Mouse (Mus musculus): ENCODE results near the gene Adam12. TPM values are rescaled to one million over a fixed set of nuclear protein-coding genes. Genes with fewer than 3 reads are reported as not detected.

The Adam12 gene
- 3.1 and 4.5 TPM in 2 replicates for polyA plus RNA-seq (2014; fragmentation: Nextera tagmentation; extraction: Ambion mirVana)

DNA sequence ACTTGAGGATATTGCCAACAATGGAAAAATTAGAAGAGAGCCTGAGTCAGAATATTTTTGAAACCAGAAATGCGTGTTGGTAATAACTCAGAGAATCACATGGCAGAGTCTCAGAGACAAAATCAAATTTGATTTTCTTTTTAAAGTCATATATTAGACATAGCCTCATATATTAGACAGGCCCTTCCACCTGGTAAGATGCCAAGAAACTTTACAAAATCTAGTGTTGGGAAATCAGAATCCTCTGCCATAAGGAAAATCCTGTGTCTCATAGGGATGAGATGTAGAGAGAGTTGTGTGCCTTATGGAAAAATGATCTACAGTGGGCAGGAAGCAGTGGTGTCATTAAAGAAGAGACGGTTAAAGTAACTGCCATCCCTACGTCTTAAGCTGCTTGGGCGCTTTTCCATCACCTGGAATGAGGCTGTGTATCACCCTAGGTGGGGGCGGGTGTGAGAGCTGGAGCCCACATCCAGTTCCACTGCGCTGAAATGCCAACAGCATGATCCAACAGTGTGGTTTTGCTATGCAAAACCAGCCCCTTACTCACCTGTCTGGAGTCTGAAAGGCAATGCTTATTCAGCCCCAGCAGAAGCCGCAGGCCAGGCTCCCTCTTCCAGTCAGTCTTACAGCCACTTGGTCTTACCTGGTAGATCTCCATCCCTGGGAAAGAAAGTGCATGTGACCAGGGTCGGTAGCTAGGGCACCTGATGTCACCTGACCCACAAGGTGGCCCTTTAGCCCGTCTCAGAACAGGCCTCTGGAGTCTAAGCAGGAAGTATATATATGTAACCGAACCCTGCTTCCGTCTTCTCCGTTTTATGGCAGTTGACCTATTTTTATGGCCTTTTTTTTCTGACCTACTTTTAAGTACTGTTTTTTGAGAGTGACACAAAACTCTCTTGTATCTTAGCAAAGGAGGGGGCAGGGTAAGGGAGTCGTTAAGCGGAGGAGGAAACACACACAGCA, at the start of gene Adam12:
Gene Adam12, minus strand, starts transcription at position 769 of the 969 bp plus-strand sequence.
- Histone ChIP-seq H3K27me3 (ENCODE audit: control insufficient read depth, insufficient read depth, low read length) (no peaks in the 10 kb centered on the region), H3K36me3 (ENCODE audit: control insufficient read depth, insufficient read depth, low read length) (no peaks in the 10 kb centered on the region), H3K9me3 (ENCODE audit: control insufficient read depth, low read length) (no peaks in the 10 kb centered on the region), H3K4me1 (replicated peaks; ENCODE audit: control insufficient read depth, insufficient read depth, low read length) (peaks cover 4% of the 10 kb centered on the region), H3K4me3 (ENCODE audit: low read depth, low read length) (no peak within 1 kb of the TSS), H3K27ac (ENCODE audit: low read depth, low read length) (no peak within 1 kb of the TSS), H3K9ac (ENCODE audit: low read depth, low read length) (no peak within 1 kb of the TSS), H3K4me2 (replicated peaks; ENCODE audit: low read depth, low read length) (no peak within 1 kb of the TSS)
- ATAC-seq (ENCODE audit: low FRiP score) (no peak), DNase-seq (ENCODE audit: low spot score) (no peak)
- WGBS: 74% methylated on average over 14 of the region's 14 CpGs

DNA sequence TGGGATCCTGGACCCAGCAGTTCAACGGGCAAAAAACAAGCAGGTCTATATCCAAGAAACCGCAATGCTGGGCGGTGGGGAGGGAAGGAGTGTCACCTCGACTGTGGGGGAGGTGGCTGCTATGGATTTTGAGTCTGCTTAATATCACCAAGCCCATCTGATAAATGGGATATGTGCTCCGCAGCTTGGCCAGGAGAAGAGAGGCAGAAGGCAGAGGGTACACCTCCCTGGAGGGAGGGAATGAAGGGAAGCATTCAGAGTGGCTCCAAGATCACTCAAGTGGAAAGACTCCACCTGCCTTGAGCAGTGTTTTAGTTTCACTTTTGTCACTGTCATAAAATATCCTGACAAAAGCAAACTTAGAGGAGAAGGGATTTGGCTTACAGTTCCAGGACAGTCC, 41.0 kb upstream of the Adam12 start:
- DNase-seq (ENCODE audit: low spot score) (no peak), ATAC-seq (ENCODE audit: low FRiP score) (no peak)
- Histone ChIP-seq H3K9me3 (ENCODE audit: control insufficient read depth, low read length) (no peaks in the 10 kb centered on the region), H3K9ac (ENCODE audit: low read depth, low read length) (no peak overlapping the region), H3K4me3 (ENCODE audit: low read depth, low read length) (no peak overlapping the region), H3K4me2 (replicated peaks; ENCODE audit: low read depth, low read length) (no peak overlapping the region), H3K4me1 (replicated peaks; ENCODE audit: control insufficient read depth, insufficient read depth, low read length) (no peaks in the 10 kb centered on the region), H3K27me3 (ENCODE audit: control insufficient read depth, insufficient read depth, low read length) (no peaks in the 10 kb centered on the region), H3K27ac (ENCODE audit: low read depth, low read length) (no peak overlapping the region), H3K36me3 (ENCODE audit: control insufficient read depth, insufficient read depth, low read length) (no peaks in the 10 kb centered on the region)
- 92% methylated on average over 5 of the region's 5 CpGs for WGBS

DNA sequence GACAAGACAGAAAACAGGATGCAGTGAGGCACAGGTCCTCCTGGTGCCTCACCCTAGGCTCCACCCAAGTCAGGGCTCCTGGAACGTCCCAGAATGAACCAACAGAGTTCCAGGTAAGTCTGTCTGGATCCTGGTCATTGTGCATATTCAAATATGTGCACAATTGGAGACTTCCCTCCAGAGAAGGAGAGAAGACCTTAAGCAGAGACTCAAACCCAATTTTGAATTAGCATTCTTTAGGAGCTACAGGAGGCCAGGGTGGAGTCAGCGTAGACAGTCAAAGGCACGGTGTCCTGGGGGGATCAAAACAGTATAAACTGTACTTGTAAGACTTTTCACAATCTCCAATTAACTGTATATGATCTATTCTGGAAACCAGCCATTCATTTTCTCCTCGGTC, 40.5 kb upstream of the Adam12 start:
- H3K9ac ChIP-seq (ENCODE audit: low read depth, low read length): no peak overlapping the region
- H3K27me3 ChIP-seq (ENCODE audit: control insufficient read depth, insufficient read depth, low read length): no peaks in the 10 kb centered on the region
- H3K4me1 ChIP-seq (replicated peaks; ENCODE audit: control insufficient read depth, insufficient read depth, low read length): no peaks in the 10 kb centered on the region
- WGBS: 73% methylated on average over 4 of the region's 4 CpGs
- H3K4me2 ChIP-seq (replicated peaks; ENCODE audit: low read depth, low read length): no peak overlapping the region
- no peak overlapping the region for H3K4me3 ChIP-seq (ENCODE audit: low read depth, low read length)
- no peaks in the 10 kb centered on the region for H3K9me3 ChIP-seq (ENCODE audit: control insufficient read depth, low read length)
- ATAC-seq (ENCODE audit: low FRiP score): no peak
- no peaks in the 10 kb centered on the region for H3K36me3 ChIP-seq (ENCODE audit: control insufficient read depth, insufficient read depth, low read length)
- no peak overlapping the region for H3K27ac ChIP-seq (ENCODE audit: low read depth, low read length)
- DNase-seq (ENCODE audit: low spot score): no peak

DNA sequence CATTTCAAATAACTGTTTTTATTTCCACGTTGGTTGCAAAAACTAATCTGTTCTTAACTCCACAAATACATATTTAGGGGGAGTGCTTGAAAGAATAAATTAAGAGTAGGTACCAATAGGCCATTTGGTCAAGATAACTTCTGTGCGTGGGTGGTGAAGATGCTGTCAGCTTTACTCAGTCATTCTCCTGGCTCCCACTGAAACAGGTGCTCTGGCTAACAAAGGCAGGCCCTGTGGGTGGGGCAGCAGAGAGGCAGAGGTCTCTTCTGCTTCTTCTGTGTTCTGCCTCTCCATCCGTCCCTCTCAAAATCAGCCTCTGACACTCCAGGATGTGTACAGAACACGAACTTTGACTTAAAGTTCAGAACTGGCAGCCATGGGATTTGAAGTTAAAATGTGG, 33.8 kb upstream of the Adam12 start:
- WGBS: 80% methylated on average over 4 of the region's 4 CpGs
- H3K9ac ChIP-seq (ENCODE audit: low read depth, low read length): no peak overlapping the region
- H3K36me3 ChIP-seq (ENCODE audit: control insufficient read depth, insufficient read depth, low read length): no peaks in the 10 kb centered on the region
- H3K4me1 ChIP-seq (replicated peaks; ENCODE audit: control insufficient read depth, insufficient read depth, low read length): no peaks in the 10 kb centered on the region
- no peak overlapping the region for H3K4me3 ChIP-seq (ENCODE audit: low read depth, low read length)
- H3K27ac ChIP-seq (ENCODE audit: low read depth, low read length): no peak overlapping the region
- H3K27me3 ChIP-seq (ENCODE audit: control insufficient read depth, insufficient read depth, low read length): no peaks in the 10 kb centered on the region
- DNase-seq (ENCODE audit: low spot score) (no peak), ATAC-seq (ENCODE audit: low FRiP score) (no peak)
- no peak overlapping the region for H3K4me2 ChIP-seq (replicated peaks; ENCODE audit: low read depth, low read length)
- H3K9me3 ChIP-seq (ENCODE audit: control insufficient read depth, low read length): no peaks in the 10 kb centered on the region

DNA sequence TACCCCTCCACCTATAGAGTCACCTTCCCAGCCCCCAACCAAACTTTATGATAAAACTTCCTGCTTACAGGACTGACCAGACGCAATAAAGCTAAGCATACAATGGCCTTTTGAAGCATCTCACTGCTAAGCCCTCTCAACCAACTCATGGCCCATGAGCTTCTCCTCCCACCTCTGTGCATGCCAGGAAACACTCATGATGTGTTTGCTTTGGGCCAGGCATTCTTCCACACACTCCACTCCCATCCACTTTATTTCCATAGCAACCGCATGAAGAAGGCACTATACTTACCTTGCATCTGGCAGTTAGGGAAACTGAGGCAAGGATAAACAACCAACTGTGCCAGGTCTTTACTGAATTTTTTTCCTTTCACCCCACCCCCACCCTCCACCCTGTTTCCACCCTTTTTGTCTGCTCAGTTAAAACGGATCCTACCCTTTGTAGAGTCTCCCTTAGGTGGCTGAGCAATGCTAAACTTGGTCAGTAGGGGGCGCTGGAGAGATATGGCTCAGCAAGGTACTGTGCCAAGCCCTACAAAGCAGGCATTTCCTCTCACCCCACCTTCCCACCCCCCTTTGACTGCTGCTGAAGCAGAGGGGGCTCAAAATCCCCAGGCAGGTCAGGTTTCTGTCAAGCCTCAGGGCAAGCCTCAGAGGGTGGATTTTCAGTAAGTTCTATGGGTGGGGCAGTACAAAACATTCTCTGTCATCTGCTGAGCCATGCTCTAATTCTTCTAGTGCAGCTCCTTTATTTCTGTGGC, 31.4 kb upstream of the Adam12 start:
- WGBS: 45% methylated on average over 4 of the region's 4 CpGs
- no peaks in the 10 kb centered on the region for H3K27me3 ChIP-seq (ENCODE audit: control insufficient read depth, insufficient read depth, low read length)

DNA sequence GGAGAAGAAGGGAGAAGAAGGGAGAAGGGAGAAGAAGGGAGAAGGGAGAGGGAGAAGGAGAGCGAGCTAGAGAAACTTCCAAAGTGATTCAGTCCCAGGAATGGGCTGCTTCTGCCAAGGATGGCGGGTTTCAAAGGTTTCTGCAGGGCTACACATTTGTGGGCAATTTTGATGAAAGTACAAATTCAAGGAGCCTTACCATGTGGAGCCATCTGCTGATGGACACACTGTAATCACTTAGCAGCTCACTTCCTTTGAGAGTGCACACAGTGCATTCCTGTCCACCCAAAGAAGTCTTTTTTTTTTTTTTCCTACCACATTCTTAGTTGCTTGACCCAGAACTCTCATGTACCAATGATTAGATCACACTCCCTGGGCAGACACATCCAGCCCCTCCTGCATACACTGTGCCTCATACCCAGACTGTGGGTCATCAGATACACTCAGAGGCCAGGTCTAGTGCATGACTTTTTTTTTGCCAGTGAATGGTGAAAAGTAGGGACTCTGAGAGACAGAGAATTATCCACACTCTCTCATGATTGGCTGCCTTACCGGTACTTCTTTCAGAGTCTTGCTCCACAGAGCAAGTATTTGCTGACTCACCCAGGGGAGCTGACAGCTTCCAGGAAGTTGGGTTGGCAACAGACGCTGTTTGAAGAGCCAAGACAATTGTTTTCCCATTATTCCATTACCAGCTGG, 29.2 kb upstream of the Adam12 start:
- H3K36me3 ChIP-seq (ENCODE audit: control insufficient read depth, insufficient read depth, low read length): no peaks in the 10 kb centered on the region
- H3K27ac ChIP-seq (ENCODE audit: low read depth, low read length): no peak overlapping the region
- no peaks in the 10 kb centered on the region for H3K9me3 ChIP-seq (ENCODE audit: control insufficient read depth, low read length)
- no peak overlapping the region for H3K9ac ChIP-seq (ENCODE audit: low read depth, low read length)
- H3K27me3 ChIP-seq (ENCODE audit: control insufficient read depth, insufficient read depth, low read length): no peaks in the 10 kb centered on the region
- no peak overlapping the region for H3K4me2 ChIP-seq (replicated peaks; ENCODE audit: low read depth, low read length)
- 59% methylated on average over 4 of the region's 4 CpGs for WGBS
- ATAC-seq (ENCODE audit: low FRiP score): no peak
- H3K4me3 ChIP-seq (ENCODE audit: low read depth, low read length): no peak overlapping the region
- no peaks in the 10 kb centered on the region for H3K4me1 ChIP-seq (replicated peaks; ENCODE audit: control insufficient read depth, insufficient read depth, low read length)
- DNase-seq (ENCODE audit: low spot score): no peak

More for the DNA sequence above, 31.4 kb upstream of the Adam12 start:
- DNase-seq (ENCODE audit: low spot score): peak; percentile 83
- 0 out of 2 replicates have a peak, but pooled peaks have one; percentile 53 for ATAC-seq (ENCODE audit: low FRiP score)
- H3K9ac ChIP-seq (ENCODE audit: low read depth, low read length): no peak overlapping the region
- H3K4me3 ChIP-seq (ENCODE audit: low read depth, low read length): no peak overlapping the region
- H3K27ac ChIP-seq (ENCODE audit: low read depth, low read length): no peak overlapping the region
- H3K4me2 ChIP-seq (replicated peaks; ENCODE audit: low read depth, low read length): no peak overlapping the region
- no peaks in the 10 kb centered on the region for H3K4me1 ChIP-seq (replicated peaks; ENCODE audit: control insufficient read depth, insufficient read depth, low read length)
- H3K36me3 ChIP-seq (ENCODE audit: control insufficient read depth, insufficient read depth, low read length): no peaks in the 10 kb centered on the region
- H3K9me3 ChIP-seq (ENCODE audit: control insufficient read depth, low read length): no peaks in the 10 kb centered on the region

DNA sequence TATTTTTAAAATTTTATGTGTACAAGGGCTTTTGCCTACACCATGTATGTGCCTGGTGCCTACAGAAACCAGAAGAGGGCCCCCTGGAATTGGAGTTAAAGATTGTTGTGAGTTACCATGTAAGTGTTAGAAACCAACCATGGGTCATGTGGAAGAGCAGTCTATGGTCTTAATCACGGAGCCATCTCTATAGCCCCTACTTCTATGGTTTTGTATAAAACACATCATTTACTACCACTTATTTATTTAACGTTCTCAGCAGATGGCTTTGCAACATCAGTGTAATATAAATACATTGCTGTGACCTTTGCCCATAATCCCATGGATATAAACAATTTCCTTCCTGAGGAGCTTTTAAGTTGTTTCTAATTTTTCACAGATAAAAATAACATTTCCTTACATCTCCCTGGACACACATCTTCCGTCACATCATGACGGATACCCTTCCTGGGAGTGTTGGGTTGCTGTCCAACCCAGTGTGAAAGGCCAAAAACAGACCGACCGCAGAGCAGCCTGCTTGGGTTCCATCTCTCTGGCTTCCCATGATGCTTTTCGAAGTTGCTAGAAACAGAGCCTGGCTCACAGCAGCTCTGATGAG, 18.4 kb upstream of the Adam12 start:
- H3K4me2 ChIP-seq (replicated peaks; ENCODE audit: low read depth, low read length): no peak overlapping the region
- H3K36me3 ChIP-seq (ENCODE audit: control insufficient read depth, insufficient read depth, low read length): no peaks in the 10 kb centered on the region
- H3K27ac ChIP-seq (ENCODE audit: low read depth, low read length): no peak overlapping the region
- no peaks in the 10 kb centered on the region for H3K27me3 ChIP-seq (ENCODE audit: control insufficient read depth, insufficient read depth, low read length)
- no peak overlapping the region for H3K9ac ChIP-seq (ENCODE audit: low read depth, low read length)
- DNase-seq (ENCODE audit: low spot score) (no peak), ATAC-seq (ENCODE audit: low FRiP score) (no peak)
- 83% methylated on average over 7 of the region's 7 CpGs for WGBS
- no peaks in the 10 kb centered on the region for H3K9me3 ChIP-seq (ENCODE audit: control insufficient read depth, low read length)
- no peak overlapping the region for H3K4me3 ChIP-seq (ENCODE audit: low read depth, low read length)
- H3K4me1 ChIP-seq (replicated peaks; ENCODE audit: control insufficient read depth, insufficient read depth, low read length): no peaks in the 10 kb centered on the region

DNA sequence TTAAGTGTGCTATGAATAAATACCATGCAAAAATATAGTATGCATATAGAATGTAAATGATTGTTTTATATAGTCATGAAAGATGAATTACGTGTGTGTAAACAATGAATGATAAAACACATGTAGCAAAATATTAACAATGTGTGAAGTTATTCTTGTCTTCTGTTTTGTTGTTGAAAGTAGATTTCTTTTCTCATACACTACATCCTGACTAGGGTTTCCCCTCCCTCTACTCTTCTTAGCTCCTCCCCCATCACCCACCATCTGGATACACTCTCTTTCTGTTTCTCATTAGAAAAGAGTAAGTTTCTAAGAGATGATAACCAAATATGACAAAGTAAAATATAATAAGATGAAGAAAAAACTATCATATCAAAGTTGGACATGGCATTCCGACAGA, 16.1 kb upstream of the Adam12 start:
- WGBS: 97% methylated on average over 2 of the region's 2 CpGs

More for the DNA sequence above, 16.1 kb upstream of the Adam12 start:
- H3K4me1 ChIP-seq (replicated peaks; ENCODE audit: control insufficient read depth, insufficient read depth, low read length): no peaks in the 10 kb centered on the region
- no peak overlapping the region for H3K27ac ChIP-seq (ENCODE audit: low read depth, low read length)
- H3K4me3 ChIP-seq (ENCODE audit: low read depth, low read length): no peak overlapping the region
- H3K9me3 ChIP-seq (ENCODE audit: control insufficient read depth, low read length): no peaks in the 10 kb centered on the region
- H3K4me2 ChIP-seq (replicated peaks; ENCODE audit: low read depth, low read length): no peak overlapping the region
- H3K27me3 ChIP-seq (ENCODE audit: control insufficient read depth, insufficient read depth, low read length): no peaks in the 10 kb centered on the region
- ATAC-seq (ENCODE audit: low FRiP score) (no peak), DNase-seq (ENCODE audit: low spot score) (no peak)
- H3K9ac ChIP-seq (ENCODE audit: low read depth, low read length): no peak overlapping the region
- no peaks in the 10 kb centered on the region for H3K36me3 ChIP-seq (ENCODE audit: control insufficient read depth, insufficient read depth, low read length)
